Mouse (Mus musculus) ES-E14 (cell line): ENCODE measurements at regions not wholly inside any gene's neighbourhood (a gene's known extent, or its start where the extent isn't known, plus 50 kb on each side); places are given as distances from the start of the nearest gene placed in this dataset.

ENCODE experiments used
- DNase-seq: peaks from one replicate; pipeline ENCODE4 v3.0.0-alpha.2; 2013; ENCODE audit warnings: low read depth, low spot score
- H3K27ac ChIP-seq: 2 replicates; pipeline ENCODE4 v1.5.1; 2012; ENCODE audit warnings: low read depth, mild to moderate bottlenecking, low read length, moderate library complexity, mixed read lengths; ENCODE audit not compliant: poor library complexity, insufficient read depth, severe bottlenecking
- H3K36me3 ChIP-seq: 2 replicates; pipeline ENCODE4 v1.6.1; 2012; ENCODE audit warnings: mild to moderate bottlenecking, low read length, moderate library complexity, mixed read lengths; ENCODE audit not compliant: control insufficient read depth, poor library complexity, insufficient read depth, severe bottlenecking
- H3K4me1 ChIP-seq, 2 experiments: fragments of 150-350 bp in 1 of 2; sonication (generic) in 1 of 2; 2 replicates each; pipeline ENCODE4 v1.6.1; 2012; ENCODE audit warnings: low read length in 2 of 2, mild to moderate bottlenecking in 1 of 2, mixed read lengths in 1 of 2; ENCODE audit not compliant: control insufficient read depth in 2 of 2, insufficient read depth in 2 of 2, poor library complexity in 1 of 2
- H3K4me3 ChIP-seq, 2 experiments: fragments of 150-350 bp in 1 of 2; sonication (generic) in 1 of 2; 2 replicates each; pipeline ENCODE4 v1.5.1; 2012; ENCODE audit warnings: low read length in 2 of 2, low read depth in 1 of 2, mild to moderate bottlenecking in 1 of 2, mixed read lengths in 1 of 2; ENCODE audit not compliant: insufficient read depth in 1 of 2, poor library complexity in 1 of 2, severe bottlenecking in 1 of 2
- H3K9ac ChIP-seq: 2 replicates; pipeline ENCODE4 v1.6.1; 2012; ENCODE audit warnings: low read depth, mild to moderate bottlenecking, low read length, mixed read lengths; ENCODE audit not compliant: poor library complexity, insufficient read depth, severe bottlenecking
- H3K9me3 ChIP-seq: fragments of 150-350 bp; sonication (generic); 2 replicates; pipeline ENCODE4 v1.6.1; 2012; ENCODE audit warnings: low read depth, mild to moderate bottlenecking, low read length; ENCODE audit not compliant: control insufficient read depth, insufficient read depth
- CHD2 ChIP-seq: IDR thresholded peaks from 2 replicates; pipeline ENCODE4 v1.6.1; 2014; ENCODE audit warnings: mild to moderate bottlenecking, low read depth, low read length, inconsistent platforms
- HCFC1 ChIP-seq: IDR thresholded peaks from 2 replicates; pipeline ENCODE4 v1.6.1; 2012; ENCODE audit warnings: low read length, inconsistent platforms, borderline replicate concordance; ENCODE audit not compliant: insufficient read depth
- MAFK ChIP-seq: IDR thresholded peaks from 2 replicates; pipeline ENCODE4 v1.6.1; 2014; ENCODE audit warnings: mild to moderate bottlenecking, low read depth, low read length, inconsistent platforms; ENCODE audit not compliant: insufficient read depth
- ZC3H11A ChIP-seq: IDR thresholded peaks from 2 replicates; pipeline ENCODE4 v1.6.1; 2012; ENCODE audit warnings: low read depth, mild to moderate bottlenecking, inconsistent platforms, low read length, borderline replicate concordance
- ZNF384 ChIP-seq: IDR thresholded peaks from 2 replicates; pipeline ENCODE4 v1.6.1; 2012; ENCODE audit warnings: low read depth, low read length, inconsistent platforms
- in situ Hi-C, 2 experiments: fragments of 600-800 bp; cut with MboI; formaldehyde crosslinking; loops; one replicate each; pipeline ENCODE4 v1.15.1; 2025; ENCODE audit warnings: low sequenced_read_pairs in 2 of 2, inconsistent platforms in 1 of 2; ENCODE audit not compliant: unreplicated experiment in 2 of 2

DNA sequence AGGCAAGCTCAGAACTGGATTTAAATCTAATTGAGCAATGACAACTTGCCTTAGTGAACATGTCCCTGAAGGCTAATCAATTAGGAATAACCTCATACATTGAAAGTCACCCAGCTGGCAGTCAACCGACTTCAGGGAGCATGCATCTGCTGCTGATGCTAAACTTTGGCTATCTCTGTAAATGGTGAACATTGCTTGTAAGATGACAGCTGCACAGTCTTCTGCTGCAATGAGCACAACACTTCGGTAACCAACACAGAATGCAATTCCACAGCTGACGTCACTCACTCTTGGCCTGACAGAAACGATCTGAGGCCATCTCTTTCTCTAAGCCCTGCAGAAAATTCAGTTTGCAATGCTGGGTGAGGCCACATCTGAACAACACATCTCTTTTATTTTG, 290.6 kb downstream of the Ankrd50 start:
- Histone ChIP-seq H3K9ac (no peak overlapping the region), H3K36me3 (no peaks in the 10 kb centered on the region), H3K4me3 (no peak overlapping the region), H3K4me1 (no peaks in the 10 kb centered on the region), H3K27ac (no peak overlapping the region), H3K9me3 (no peaks in the 10 kb centered on the region)
- TF ChIP-seq HCFC1 (no peak), ZNF384 (no peak), ZC3H11A (no peak), CHD2 (no peak), MAFK (no peak)
- in situ Hi-C loops: loop anchor here in 1 of 2 experiments (25.0 kb wide), 1 partner anchor 582 kb away; no protein-coding TSS in a partner anchor
- DNase-seq: no peak

DNA sequence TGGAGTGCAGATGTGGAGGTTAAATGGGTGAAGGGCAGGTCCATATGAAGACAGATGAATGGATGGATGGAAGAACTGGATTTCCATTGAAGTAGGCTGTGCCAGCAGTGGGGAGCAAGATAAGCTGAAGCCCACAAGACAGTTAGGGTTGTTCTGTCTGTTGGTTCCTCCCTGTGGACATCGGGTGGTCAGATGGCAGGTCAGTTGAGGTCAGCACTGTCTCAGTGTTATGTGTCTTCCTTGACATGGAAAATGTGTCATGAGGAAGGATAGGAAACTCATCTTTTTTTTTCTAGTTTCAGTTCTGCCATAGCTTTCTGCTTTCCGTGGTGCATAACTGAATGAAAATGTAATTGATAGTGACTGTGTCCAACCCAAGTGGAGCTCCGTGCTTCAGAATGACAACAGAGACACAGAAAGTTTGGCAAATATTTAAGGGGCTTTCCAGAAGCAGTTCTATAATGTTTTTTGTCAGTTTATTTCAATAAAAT, 297.2 kb downstream of the Ankrd50 start:
- Histone ChIP-seq H3K4me3 (no peak overlapping the region), H3K9ac (no peak overlapping the region), H3K9me3 (no peaks in the 10 kb centered on the region), H3K4me1 (no peaks in the 10 kb centered on the region), H3K36me3 (no peaks in the 10 kb centered on the region), H3K27ac (no peak overlapping the region)
- no peak for DNase-seq
- in situ Hi-C loops: loop anchor here in 1 of 2 experiments (25.0 kb wide), 1 partner anchor 575 kb away; no protein-coding TSS in a partner anchor
- TF ChIP-seq CHD2: no peak
- no peak for TF ChIP-seq MAFK
- no peak for TF ChIP-seq ZNF384
- TF ChIP-seq ZC3H11A: no peak

DNA sequence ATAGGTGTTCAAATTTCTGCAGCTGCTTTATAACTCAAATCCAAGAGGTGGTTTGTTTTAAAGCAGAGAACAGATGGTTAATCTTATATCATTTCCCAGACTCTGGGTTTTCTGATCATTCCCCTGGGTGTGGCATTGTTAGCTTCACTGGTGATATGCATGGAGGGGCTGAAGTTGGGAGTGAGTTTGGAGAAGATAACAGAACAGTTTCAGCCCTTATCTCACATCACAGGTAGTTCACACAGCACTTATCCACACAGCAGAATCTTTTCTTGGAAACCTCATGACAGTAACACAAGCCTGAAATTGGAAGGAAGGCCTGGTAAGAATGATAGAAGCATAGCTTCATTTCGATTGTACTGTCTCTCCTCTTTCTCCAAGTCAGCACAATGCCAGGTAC, 298.1 kb downstream of the Ankrd50 start:
- Histone ChIP-seq H3K9me3 (no peaks in the 10 kb centered on the region), H3K27ac (no peak overlapping the region), H3K4me3 (no peak overlapping the region), H3K9ac (no peak overlapping the region), H3K36me3 (no peaks in the 10 kb centered on the region), H3K4me1 (no peaks in the 10 kb centered on the region)
- in situ Hi-C loops: loop anchor here in 1 of 2 experiments (25.0 kb wide), 1 partner anchor 574 kb away; no protein-coding TSS in a partner anchor
- no peak for DNase-seq
- TF ChIP-seq HCFC1: no peak

DNA sequence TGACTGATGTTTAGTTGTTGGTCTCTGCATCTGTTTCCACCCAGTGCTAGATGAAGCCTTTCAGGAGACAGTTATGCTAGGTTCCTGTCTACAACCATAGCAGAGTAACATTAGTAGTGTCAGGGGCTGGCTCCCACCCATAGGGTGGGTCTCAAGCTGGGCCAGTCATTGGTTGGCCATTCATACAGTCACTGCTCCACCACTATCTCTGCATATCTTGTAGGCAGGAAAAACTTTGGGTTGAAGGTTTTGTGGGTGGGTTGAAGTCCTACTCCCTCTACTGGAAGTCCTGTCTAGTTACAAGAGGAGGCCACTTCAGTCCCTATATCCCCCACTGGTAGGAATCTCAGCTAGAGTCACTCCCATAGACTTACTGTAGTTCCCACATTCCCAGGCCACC, 306.3 kb downstream of the Ankrd50 start:
- TF ChIP-seq MAFK: no peak

DNA sequence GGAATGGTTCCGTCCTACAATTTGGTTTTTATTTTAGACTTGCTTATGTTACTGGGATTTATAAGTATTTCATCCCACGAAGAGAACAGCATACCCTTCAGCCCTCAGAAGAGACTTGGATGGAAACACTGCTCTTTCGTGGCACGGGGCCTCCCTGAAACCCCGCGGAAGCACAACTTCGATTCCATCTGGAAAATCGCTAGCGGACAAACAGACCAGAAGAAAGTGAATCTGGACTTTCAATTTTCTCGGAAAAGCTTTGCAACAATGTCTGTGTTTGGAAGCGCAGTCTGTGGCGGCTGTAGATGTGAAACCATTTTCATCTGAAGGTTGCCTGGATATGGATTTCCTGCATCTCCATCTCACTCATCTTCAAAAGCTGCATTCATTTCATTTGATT, 308.7 kb downstream of the Ankrd50 start:
- in situ Hi-C loops: loop anchor here in 1 of 2 experiments (25.0 kb wide), 1 partner anchor 564 kb away; no protein-coding TSS in a partner anchor
- Histone ChIP-seq H3K4me3 (no peak overlapping the region), H3K27ac (no peak overlapping the region), H3K4me1 (no peaks in the 10 kb centered on the region), H3K9ac (no peak overlapping the region), H3K9me3 (no peaks in the 10 kb centered on the region), H3K36me3 (no peaks in the 10 kb centered on the region)
- TF ChIP-seq ZC3H11A (no peak), CHD2 (no peak), HCFC1 (no peak), MAFK (no peak), ZNF384 (no peak)
- DNase-seq: no peak

More for the DNA sequence above, 306.3 kb downstream of the Ankrd50 start:
- Histone ChIP-seq H3K4me3 (no peak overlapping the region), H3K4me1 (no peaks in the 10 kb centered on the region), H3K9ac (no peak overlapping the region), H3K36me3 (no peaks in the 10 kb centered on the region), H3K27ac (no peak overlapping the region), H3K9me3 (no peaks in the 10 kb centered on the region)
- in situ Hi-C loops: loop anchor here in 1 of 2 experiments (25.0 kb wide), 1 partner anchor 566 kb away; no protein-coding TSS in a partner anchor
- no peak for DNase-seq
